Mouse (Mus musculus) embryonic fibroblast, embryonic 13.5 days (primary cell): ENCODE results near the gene Naif1.

Experiments used
- CTCF ChIP-seq: IDR thresholded peaks from 2 replicates; pipeline ENCODE4 v1.5.1; 2011; ENCODE audit warnings: mild to moderate bottlenecking, control low read depth, low read length, moderate library complexity, borderline replicate concordance; ENCODE audit not compliant: insufficient read depth
- POLR2A ChIP-seq: IDR thresholded peaks from 2 replicates; pipeline ENCODE4 v1.6.1; 2011; ENCODE audit warnings: low read depth, mild to moderate bottlenecking, control low read depth, low read length, moderate library complexity

GRCm38 (mm10) chr2:32495185-32495726 lies 45.0 kb downstream of the Naif1 start:
- TF ChIP-seq CTCF: no peak
- TF ChIP-seq POLR2A: no peak
